Mouse (Mus musculus) brain, adult 2 months (tissue): ENCODE data around the gene Itpr1.
A peak's percentile ranks its signal among the peaks of the same experiment; 100 is the strongest.

Experiments
- DNase-seq: peaks from one replicate; pipeline ENCODE4 v3.0.0; 2011; ENCODE audit warnings: low read depth, low spot score

Gene Itpr1

DNA sequence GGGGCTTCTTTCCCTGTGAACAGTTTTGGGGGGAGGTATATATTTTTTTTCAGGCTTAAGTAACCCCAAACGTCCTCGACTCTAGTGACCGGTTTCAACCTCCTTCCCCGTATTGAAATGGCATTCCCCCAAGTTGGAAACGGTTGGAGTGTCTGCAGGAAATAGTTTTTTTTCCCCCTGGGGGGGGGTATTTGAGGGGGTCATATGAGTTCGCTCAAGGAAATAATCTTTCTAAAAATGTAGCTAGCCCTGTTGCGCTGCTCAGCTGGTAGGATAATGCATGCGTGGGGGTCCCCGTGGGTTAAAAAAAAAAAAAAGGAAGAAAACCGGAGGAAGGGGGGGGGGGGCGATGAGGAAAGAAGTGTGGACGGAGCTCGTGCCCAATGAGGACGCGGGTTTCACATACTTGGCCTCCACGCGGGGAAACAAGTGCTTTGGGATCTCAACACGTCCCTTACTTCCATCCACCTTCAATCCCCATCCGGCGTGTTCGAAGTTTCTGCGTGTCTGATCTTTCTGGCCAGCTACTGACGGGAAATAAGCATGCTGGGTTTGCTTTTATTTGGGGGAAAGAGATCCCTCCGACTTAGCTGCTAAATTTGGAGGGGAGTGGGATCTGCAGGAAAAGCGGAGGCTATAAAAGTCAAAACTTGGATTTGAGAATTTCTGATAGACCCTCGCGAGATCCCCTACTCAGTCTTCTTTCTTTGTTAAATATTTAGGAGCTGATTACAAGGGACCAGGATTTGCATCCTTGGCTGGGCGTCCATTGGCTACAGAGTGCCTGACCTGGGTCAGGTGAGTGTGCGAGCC lies 791 bp downstream of the Itpr1 start:
- DNase-seq = no peak

DNA sequence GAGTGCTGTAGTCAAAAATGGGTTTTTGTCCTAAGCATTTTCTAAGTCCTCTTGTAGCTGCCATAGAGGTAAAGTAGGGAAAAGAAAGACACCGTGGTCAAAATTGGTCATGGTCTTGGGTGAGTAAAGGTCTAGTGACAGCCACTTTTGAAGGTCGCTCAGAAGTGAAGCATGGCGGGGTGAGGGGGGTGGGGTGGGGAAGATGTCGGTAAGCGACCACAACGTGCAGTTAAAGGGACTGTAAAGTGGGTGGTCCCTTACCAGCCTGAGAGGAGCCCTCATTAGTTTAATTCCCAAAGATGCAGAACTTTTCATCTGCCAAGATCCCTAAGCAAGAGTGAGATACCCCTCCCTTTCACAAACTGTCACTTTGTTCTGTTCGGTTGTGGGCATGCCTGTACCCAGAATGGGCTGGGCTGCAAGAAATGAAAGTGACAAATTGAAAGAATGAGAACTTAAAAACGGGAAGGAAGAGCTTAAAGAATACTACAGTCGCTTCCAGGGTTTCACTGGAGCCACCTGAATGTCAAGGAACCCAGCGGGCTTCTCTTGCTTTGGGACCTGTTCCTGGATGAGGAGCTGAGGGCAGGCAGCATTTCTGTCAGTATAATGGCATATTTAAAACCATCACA lies 1.5 kb downstream of the Itpr1 start:
- no peak for DNase-seq

DNA sequence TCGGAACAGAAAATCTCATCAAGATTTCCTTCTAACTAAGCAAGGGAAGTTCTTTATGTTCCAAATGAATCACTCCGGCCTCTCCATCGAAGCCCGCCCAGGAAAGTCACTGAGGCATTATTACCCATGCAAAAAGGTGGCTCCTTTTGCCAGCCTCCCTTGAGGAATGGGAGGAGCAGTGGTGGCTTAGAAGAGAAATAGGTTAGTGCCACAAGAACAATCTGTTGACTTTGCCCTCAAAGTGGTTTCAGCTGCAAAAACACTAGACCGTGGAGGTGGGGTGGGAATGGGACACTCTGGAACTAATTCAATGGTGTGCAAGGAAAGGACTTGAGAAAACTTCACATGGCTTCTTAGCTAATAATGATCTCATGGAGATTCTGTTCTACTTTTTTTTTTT lies 3.2 kb downstream of the Itpr1 start:
- DNase-seq = no peak

DNA sequence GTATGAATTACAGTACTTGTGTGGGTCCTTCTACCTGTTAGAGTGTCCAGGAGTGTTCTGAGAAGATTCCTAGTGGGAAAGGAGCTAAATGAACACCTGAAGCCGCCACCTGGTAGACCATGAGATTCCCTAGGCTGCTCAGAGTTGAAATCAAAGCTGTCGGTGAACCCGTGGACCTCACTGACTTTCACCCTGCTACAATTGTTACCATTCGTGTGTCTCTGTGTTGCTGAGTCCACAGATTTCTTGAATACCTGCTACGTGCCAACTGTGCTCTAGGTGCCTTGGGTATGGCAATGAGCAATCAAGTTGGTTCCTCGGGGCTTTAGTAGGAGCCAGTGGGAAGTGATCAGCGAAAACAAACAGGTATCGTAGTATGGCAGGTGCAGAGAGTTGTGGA lies 3.9 kb downstream of the Itpr1 start:
- DNase-seq = no peak

DNA sequence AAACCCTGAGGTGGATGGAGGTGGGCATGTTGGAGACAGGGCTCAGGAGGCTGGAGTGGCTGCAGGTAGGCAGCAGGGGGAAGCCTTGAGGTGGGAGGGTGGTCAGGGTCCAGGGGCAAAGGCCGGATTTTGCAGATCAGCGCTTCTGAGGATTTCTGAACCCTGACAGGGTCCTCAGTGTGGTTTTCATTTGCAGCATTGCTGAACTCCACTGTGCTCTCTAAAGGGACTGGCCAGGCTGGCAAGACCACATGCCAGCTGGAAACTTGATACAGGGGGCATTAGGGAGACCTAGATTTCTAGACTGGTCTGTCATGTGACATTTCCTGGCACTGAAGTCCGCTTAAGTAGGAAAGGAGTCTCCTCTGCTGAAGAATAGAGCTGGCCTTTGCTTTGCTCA lies 5.1 kb downstream of the Itpr1 start:
- no peak for DNase-seq

DNA sequence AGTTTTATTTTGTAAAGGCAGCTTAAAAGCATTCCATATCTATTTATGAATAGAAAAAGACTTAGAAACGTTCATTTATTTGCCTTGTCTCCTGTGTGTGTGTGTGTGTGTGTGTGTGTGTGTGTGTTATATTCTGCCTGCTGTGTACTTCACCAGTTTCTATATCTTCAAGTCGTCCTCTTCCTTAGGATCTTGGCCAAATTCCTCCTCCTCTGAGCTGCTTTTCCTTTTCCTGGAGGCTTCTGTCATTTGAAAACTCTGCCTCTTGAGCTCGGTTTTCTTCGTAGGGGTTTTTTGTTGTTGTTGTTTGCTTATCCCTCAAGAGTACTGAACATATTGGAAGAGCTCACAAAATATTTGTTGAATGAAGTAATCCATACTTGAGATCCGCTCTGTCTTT lies 9.5 kb downstream of the Itpr1 start:
- no peak for DNase-seq

DNA sequence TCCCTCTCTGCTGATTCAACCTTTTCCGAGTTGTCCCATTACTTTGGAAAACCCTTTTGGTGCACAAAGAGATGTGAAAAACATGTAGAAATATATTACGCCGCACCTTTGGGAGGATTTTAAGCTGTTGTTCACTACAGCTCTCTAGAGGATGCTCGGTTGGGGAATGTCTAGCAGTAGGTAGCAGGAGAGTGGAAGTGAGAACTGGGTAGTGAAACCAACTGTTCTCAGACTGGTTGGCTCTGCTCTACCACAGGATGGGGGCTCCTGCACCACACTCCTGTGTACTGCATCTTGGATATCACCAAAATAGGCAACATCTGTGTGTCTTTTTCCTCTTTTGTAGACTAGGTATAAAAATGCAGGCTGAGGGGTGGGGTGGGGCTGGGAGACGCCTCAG lies 10.0 kb downstream of the Itpr1 start:
- DNase-seq = no peak

DNA sequence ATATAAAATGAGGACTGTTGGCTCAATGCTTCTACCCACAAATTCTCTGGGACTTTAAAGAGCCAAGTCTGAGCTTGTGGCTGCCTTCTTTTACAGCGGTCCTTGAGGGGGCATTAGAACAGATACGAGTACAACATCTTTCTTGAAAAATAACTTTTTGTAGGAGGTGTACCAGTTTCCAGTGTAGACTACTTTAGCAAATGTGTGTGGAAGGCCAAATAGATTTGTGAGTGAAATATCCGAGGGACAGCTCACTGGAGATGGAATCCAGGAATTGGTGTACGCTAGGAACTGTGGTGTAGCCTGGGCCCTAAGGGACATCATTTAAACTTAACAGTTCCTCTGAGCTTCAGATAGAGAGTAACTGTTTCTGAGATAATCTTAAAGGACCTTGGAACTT lies 11.5 kb downstream of the Itpr1 start:
- no peak for DNase-seq

DNA sequence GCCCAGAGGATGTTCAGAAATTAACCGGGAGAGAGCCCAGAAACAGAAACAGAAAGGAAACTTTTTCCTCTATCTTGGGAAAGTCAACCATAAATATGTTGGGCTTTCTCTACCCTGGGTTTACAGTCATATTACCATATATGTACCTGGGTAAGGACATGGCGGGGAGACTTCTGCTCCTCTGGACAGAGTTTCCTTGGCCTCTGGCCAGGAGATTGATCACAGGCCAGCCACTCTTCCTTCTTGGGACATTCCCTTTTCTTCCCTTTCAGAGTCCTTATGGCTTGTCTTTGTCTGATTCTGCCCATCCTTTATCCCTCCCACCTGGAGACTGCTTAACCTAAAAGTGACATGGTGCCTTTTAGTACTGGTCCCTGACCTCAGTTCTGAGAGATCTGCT lies 12.1 kb downstream of the Itpr1 start:
- no peak for DNase-seq

DNA sequence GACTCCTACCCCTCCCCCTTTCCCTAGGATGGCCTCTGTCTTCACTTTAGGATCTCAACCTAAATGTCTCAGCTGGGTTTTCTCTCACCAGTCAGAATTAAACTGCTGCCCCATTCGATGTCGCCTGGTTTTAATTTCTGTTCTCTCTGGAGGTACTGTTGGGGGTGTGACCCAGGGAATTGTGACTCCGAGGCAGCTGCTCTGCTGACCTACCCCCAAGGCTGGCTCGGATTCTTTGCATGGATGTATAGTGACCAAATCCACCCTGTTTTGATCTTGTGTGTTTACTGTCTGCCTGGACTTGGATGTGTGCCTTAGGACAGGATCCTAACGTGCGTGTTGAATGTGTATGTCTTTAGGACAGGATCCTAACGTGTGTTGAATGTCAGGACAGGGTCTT lies 13.3 kb downstream of the Itpr1 start:
- DNase-seq = no peak

DNA sequence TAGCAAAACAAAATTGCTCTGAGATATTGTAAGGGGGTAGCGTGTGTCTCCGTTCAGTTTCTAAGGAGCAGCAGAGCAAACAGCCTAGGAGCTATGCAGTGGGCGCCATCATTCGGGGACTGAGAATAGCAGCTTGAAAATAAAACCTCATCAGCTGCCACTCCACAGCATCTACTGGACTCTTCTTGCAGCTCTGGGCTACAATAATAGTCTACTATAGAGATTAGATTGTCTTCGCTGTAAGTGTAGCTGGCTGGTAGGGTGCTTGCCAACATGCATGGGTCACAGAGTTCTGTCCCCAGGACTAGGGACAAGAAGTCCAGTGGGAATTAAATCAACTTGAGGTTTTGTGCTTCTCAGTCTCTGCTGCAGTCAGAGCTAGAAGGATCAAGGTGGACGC lies 14.6 kb downstream of the Itpr1 start:
- no peak for DNase-seq

DNA sequence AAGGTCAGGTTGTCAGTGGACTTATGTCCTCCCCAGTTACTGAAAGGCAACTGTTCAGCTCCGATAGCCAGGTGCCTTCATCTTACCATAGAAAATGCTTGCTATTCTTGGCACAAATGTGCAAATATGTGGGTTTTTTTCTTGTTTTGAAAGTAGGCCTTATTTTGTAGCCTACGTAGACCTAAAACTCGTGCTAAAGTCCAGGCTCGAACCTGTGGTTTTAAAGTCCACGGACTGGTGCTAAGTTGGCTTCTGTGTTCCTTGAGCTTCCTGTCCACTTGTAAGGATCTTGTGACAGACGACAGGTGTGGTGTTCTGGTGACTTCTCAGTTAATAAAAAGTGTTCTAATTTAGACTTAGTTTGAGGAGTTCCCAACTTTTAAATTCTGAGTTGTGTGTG lies 15.2 kb downstream of the Itpr1 start:
- no peak for DNase-seq

DNA sequence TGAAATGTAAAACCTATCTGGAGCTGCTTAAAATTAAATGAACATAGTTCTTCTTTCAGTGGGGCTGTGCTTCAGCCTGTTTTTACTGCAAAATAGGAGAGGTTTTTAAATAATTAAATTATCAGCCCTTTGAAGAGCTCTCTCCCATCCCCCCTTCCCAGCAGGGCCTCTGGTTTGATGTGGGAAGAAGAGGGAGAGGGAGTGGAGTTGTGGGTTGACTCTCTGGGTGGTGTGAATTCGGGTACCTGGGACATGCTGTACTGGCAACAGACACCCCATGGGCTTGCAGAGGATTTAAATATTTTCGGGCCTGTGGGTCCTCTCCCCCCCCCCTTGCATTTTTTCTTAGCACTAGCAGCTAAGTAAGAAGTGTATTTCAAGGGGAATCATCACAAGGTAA lies 15.7 kb downstream of the Itpr1 start:
- DNase-seq = no peak

DNA sequence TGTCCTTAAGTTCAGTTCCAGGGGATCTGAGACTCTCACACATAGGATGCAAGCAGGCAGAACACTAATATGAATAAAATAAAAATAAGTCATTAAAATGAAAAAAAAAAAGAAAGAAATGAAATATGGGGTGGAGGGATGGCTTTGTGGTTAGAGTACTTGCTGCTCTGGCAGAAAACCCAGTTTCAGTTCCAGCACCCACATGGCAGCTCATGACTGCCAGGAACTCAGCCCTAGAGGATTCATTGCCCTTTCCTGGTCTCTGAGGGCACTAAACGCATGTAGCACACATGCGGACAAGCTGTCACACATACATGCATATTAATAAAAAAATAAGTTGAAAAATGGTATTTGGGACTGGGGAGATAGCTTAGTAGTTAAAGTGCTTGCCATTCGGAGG lies 17.7 kb downstream of the Itpr1 start:
- no peak for DNase-seq

DNA sequence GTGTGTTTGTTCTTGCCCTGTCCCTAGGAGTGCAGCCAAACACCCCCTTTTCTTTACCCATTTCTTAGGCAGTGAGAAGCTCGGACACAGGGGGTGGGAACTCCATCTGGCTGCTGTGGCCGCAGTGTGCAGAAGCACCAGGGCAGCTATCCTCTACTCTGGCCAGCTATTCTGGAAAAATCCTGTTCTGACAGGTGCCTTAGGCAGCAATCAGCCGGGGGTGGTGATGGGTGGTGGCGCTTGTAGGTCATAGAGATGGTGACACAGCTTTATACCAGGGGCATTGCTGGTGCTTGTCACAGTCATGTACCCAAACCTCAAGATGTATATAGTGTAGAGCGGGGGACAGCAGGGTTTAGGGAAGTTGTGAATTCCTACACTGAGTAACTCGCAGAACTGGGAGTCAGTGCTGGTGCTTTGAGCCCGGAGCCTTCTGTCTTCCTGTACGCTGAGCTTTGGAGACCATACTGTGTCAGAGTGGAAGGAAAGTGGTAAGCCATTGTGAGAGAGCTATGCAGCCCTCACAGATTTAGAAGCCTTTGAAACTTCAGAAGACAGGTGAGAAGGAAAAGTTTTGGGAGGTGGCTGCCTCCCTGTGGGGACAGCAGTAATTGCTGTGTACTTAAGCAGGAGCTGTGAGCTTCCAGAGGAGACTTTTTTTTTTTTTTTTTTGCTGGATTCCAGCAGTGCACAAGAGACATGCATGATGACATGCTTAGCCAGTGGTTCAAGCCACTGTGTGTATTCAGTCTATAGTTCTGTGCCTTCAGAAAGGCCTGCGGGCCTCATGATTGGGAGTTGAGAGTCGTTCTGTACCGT lies 19.2 kb downstream of the Itpr1 start:
- no peak for DNase-seq

DNA sequence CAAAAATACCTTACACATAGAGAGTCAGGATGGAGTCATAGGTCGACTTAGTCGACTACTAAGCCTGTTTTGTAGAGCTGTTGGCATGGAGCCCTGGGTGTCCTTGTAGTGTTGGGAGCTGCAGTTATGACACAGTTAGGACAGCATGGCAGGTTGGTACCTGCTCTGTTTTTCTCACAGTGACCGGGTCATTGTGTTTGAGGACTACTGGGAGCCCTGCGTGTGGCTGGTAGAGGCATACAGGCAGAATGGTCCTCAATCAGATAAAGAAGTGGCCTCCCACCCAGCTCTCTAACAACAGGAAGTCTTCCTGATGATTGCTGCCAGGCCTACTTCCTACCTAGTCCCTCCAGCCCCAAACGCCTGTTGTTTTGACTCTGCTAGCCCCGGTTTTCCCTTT lies 20.2 kb downstream of the Itpr1 start:
- no peak for DNase-seq

DNA sequence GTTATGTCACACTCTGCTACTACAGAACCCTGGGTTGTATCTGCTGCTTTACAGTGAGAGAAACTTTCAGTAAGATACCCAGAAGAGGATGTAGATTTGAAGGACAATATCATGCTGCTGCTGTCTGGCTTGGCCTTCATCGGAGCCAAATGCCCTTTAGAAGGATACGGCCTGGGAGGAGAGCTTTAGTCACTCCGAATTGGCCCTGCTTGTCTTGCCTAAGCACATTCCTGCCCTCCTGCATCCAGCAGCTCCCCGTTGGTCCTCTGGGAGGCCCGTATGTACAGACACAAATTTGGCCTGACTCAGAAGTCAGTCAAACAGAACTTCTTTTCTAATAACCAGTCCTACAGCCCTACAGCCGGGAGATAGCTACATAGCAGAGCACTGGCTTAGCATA lies 21.6 kb downstream of the Itpr1 start:
- no peak for DNase-seq

DNA sequence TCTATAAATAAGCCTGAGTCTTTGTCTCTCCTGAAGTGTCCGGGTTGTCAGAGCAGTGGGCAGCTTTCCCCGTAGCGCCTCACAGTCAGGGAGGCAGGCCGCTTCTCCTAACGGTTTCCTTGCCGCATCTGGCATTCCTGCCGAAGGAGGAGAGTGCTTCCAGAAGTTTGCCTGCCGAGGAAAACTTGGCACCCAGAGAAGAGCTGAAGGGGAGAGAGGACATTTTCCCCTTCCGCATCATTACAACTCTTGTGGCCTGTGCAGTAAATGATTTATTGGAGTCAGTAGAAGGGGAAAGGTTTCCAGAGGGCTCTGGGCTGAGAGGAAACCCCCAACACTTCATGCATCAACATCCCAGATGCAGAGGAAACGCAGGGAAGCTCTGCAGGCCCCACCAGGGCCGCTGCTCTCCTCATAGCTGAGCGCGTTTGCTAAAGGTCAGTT lies 22.8 kb downstream of the Itpr1 start:
- no peak for DNase-seq

DNA sequence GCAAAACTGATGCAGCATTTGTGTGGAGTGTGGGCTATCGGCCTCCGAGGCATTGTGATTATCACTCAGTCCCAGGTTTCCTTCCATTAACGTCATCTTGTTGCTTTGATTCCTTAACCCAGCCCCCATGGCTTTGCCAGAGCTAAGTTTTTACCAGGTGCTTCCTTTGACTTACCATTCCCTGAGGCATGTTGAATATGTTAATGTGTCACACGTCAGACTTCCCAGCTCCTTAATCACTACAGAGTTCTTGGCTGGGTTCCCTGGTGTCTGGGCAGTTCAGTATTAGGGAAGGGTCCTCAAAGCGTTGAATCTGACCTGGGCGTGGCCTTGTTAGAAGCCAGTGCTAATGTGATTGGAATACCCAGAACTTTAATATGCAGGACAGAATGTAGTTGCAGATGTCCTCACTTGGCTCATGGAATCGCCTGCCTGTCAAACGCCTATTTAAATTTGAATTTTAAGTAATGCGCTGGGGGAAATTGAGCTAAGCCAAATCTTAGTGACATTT lies 23.6 kb downstream of the Itpr1 start:
- no peak for DNase-seq

DNA sequence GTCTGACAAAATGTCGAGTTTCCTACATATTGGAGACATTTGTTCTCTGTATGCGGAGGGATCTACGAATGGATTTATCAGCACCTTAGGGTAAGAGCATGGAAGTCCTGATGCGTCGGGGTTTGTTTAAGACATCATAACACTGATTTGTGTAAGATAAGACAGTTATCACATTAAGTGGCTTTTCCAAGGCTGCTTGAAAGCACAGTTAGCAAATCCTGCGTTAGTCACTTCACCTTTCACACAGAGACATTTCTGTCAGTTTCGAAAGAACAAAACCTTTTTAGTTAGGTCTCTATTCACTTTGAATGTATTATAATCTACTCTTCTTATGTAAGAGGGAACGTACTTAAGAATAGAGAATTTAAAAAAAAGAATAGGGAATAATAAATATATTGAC lies 24.1 kb downstream of the Itpr1 start:
- no peak for DNase-seq

DNA sequence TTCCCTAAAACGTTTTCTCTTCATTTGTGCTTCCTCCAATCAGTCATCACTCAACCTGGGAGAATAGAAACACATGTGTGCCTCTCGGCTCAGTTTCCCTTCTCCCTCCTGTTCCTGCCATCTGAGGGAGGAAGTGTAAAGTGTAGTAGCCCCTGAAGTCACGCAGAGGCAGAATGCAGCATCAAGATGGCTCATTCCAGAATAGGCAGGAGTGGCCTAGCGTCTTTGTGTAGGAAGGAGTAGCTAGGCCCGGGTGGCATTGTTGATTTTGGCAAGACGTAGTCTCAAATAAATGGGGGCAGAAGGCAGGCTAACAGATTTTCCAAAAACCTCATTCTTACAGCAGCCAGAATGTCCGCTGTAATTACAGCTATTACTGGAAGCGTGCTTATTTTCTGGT lies 24.7 kb downstream of the Itpr1 start:
- peak; percentile 60 for DNase-seq

DNA sequence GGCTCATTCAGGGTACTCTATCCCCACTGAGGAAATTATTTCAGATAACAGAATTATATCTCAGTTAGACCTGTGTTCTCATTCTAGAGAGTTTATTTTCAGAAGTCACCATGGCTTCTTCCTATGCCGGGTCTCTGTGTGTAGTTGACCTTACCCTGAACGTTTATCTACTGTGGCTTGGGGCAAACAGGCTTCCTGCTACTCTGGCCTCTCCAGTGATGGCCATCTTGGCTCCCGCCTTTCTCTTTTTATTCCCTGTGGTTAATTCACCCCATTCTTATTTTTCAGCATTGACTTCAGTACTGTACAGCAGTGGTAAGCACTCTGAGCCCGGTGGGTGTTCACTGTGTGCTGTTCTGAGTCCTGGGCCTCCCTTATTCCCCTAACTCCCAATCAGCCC lies 25.1 kb downstream of the Itpr1 start:
- DNase-seq = no peak
